In genomic region chr16:24443555-24443954, GRCm38 (mm10) we compare ENCODE assay signal across 12 mouse cellular contexts. TPM values are rescaled to one million over a fixed set of nuclear protein-coding genes. Genes with fewer than 3 reads are reported as not detected.
DNase-seq lines count a peak whose midpoint lies in the region; ATAC-seq and TF ChIP-seq lines count a peak whose summit lies in the region.
"Had no signal": no experiment of that assay in that cellular context is flagged by ENCODE, and none has a peak within 500 bp of the region (broad histone marks: within the 10 kb centered on the region; RNA-seq: fewer than 3 reads in every experiment).

No protein-coding gene starts in this region.

- no peak overlapping the region for H3K4me3 ChIP-seq in heart, embryonic 15.5 days
- no peak overlapping the region for H3K4me3 ChIP-seq in heart, embryonic 12.5 days
- no peak overlapping the region for H3K4me3 ChIP-seq in lung, embryonic 14.5 days (ENCODE audit: low read depth, low read length)
- H3K4me3 ChIP-seq in embryonic fibroblast, embryonic 13.5 days (ENCODE audit: insufficient read depth, low read length), result no peak overlapping the region
- no peak overlapping the region for H3K4me3 ChIP-seq in stomach, embryonic 14.5 days (ENCODE audit: low read depth, low read length)

- no peak for TF ChIP-seq CTCF in lung, embryonic 14.5 days (IDR thresholded peaks at IDR 0.05; ENCODE audit: low read depth)
- TF ChIP-seq CTCF in embryonic fibroblast, embryonic 13.5 days (IDR thresholded peaks at IDR 0.05; ENCODE audit: borderline replicate concordance, insufficient read depth, low read length), result no peak

- no peak overlapping the region for H3K4me2 ChIP-seq in heart, embryonic 15.5 days
- no peak overlapping the region for H3K4me2 ChIP-seq in heart, embryonic 12.5 days
- H3K4me2 ChIP-seq in lung, embryonic 14.5 days, result no peak overlapping the region
- no peak overlapping the region for H3K4me2 ChIP-seq in stomach, embryonic 14.5 days (replicated peaks; ENCODE audit: low read depth, low read length)
- H3K4me2 ChIP-seq: hindbrain, embryonic 14.5 days had no signal

- H3K36me3 ChIP-seq in heart, embryonic 15.5 days, result 0 out of 2 replicates have a peak, but pooled peaks cover 3% of the 10 kb centered on the region
- H3K36me3 ChIP-seq in heart, embryonic 12.5 days, result peaks cover 13% of the 10 kb centered on the region; the same call in 1 of the 2 replicates
- peaks cover 20% of the 10 kb centered on the region for H3K36me3 ChIP-seq in lung, embryonic 14.5 days (ENCODE audit: insufficient read depth)
- no peaks in the 10 kb centered on the region for H3K36me3 ChIP-seq in stomach, embryonic 14.5 days (ENCODE audit: control insufficient read depth, insufficient read depth, low read length)

- no peak for DNase-seq in lung, embryonic 14.5 days
- no peak for DNase-seq in lung, postnatal 14 days
- no peak for DNase-seq in urinary bladder, adult 2 months (ENCODE audit: low spot score)
- no peak for DNase-seq in adrenal gland, adult 2 months
- DNase-seq: right cerebral cortex, postnatal 4 days had no signal

- 40% methylated on average over 5 of the region's 5 CpGs for WGBS in heart, embryonic 15.5 days
- WGBS in heart, embryonic 12.5 days, result 49% methylated on average over 5 of the region's 5 CpGs
- 41% methylated on average over 5 of the region's 5 CpGs for WGBS in lung, embryonic 14.5 days
- WGBS in stomach, embryonic 14.5 days, result 46% methylated on average over 5 of the region's 5 CpGs

- no peak for ATAC-seq in heart, embryonic 15.5 days (replicated peaks; ENCODE audit: insufficient number of reproducible peaks, insufficient read depth, low FRiP score, low read depth)
- ATAC-seq in heart, embryonic 12.5 days (ENCODE audit: insufficient number of reproducible peaks, low FRiP score), result no peak
- no peak for ATAC-seq in lung, embryonic 14.5 days (ENCODE audit: insufficient read depth)
- no peak for ATAC-seq in stomach, embryonic 14.5 days (ENCODE audit: insufficient number of reproducible peaks, insufficient read depth, low FRiP score, low read depth)
- ATAC-seq: CD4-positive, CD25-positive, alpha-beta regulatory T cell, adult 4 months had no signal

- peak overlapping the region; percentile 44 for H3K27ac ChIP-seq in heart, embryonic 15.5 days
- H3K27ac ChIP-seq in heart, embryonic 12.5 days (ENCODE audit: poor library complexity, severe bottlenecking), result no peak overlapping the region
- H3K27ac ChIP-seq in lung, embryonic 14.5 days (ENCODE audit: low read depth), result peak overlapping the region; percentile 15; the same call in 1 of the 2 replicates
- peak overlapping the region; percentile 85 for H3K27ac ChIP-seq in embryonic fibroblast, embryonic 13.5 days (ENCODE audit: insufficient read depth, low read length)
- H3K27ac ChIP-seq in stomach, embryonic 14.5 days (ENCODE audit: low read length), result peak overlapping the region; percentile 74; the same call in 1 of the 2 replicates
- H3K27ac ChIP-seq: hindbrain, embryonic 14.5 days; liver, embryonic 14.5 days had no signal

- no peaks in the 10 kb centered on the region for H3K9me3 ChIP-seq in heart, embryonic 15.5 days (replicated peaks)
- no peaks in the 10 kb centered on the region for H3K9me3 ChIP-seq in heart, embryonic 12.5 days (replicated peaks)
- no peaks in the 10 kb centered on the region for H3K9me3 ChIP-seq in lung, embryonic 14.5 days (ENCODE audit: low read depth, low read length)
- no peaks in the 10 kb centered on the region for H3K9me3 ChIP-seq in stomach, embryonic 14.5 days (ENCODE audit: control insufficient read depth, low read depth, low read length)

- no peaks in the 10 kb centered on the region for H3K27me3 ChIP-seq in heart, embryonic 15.5 days
- no peaks in the 10 kb centered on the region for H3K27me3 ChIP-seq in heart, embryonic 12.5 days (replicated peaks)
- H3K27me3 ChIP-seq in lung, embryonic 14.5 days (ENCODE audit: insufficient read depth, low read length), result no peaks in the 10 kb centered on the region
- no peaks in the 10 kb centered on the region for H3K27me3 ChIP-seq in stomach, embryonic 14.5 days (ENCODE audit: control insufficient read depth, insufficient read depth, low read length)

- H3K4me1 ChIP-seq in heart, embryonic 15.5 days (replicated peaks), result peaks cover 53% of the 10 kb centered on the region
- H3K4me1 ChIP-seq in heart, embryonic 12.5 days (replicated peaks), result peaks cover 67% of the 10 kb centered on the region
- peaks cover 22% of the 10 kb centered on the region for H3K4me1 ChIP-seq in lung, embryonic 14.5 days (ENCODE audit: insufficient read depth)
- H3K4me1 ChIP-seq in embryonic fibroblast, embryonic 13.5 days (ENCODE audit: control insufficient read depth, insufficient read depth, low read length), result peaks cover 54% of the 10 kb centered on the region
- peaks cover 37% of the 10 kb centered on the region for H3K4me1 ChIP-seq in stomach, embryonic 14.5 days (ENCODE audit: control insufficient read depth, insufficient read depth, low read length)

- H3K9ac ChIP-seq in heart, embryonic 15.5 days, result no peak overlapping the region
- no peak overlapping the region for H3K9ac ChIP-seq in heart, embryonic 12.5 days
- H3K9ac ChIP-seq in lung, embryonic 14.5 days, result no peak overlapping the region
- H3K9ac ChIP-seq in stomach, embryonic 14.5 days (replicated peaks; ENCODE audit: low read depth, low read length), result no peak overlapping the region
- H3K9ac ChIP-seq: hindbrain, embryonic 14.5 days; liver, embryonic 14.5 days had no signal

- TF ChIP-seq POLR2A in embryonic fibroblast, embryonic 13.5 days (IDR thresholded peaks at IDR 0.05; ENCODE audit: low read depth, low read length), result no peak

RNA-seq across cellular contexts. Expression of gene Lpp, which starts 50.2 kb away (rescaled TPM):
- polyA plus RNA-seq in heart, embryonic 15.5 days (2015; fragmentation: Nextera tagmentation; extraction: Ambion mirVana), result 42.6 and 49.5 TPM in 2 replicates
- polyA plus RNA-seq in heart, embryonic 12.5 days (2016; fragmentation: Nextera tagmentation; extraction: Ambion mirVana), result 50.0 and 58.0 TPM in 2 replicates
- 72.4 and 79.9 TPM in 2 replicates for polyA plus RNA-seq in lung, embryonic 14.5 days (2014; fragmentation: Nextera tagmentation; extraction: Ambion mirVana)
- 256 and 360 TPM in 2 replicates for polyA plus RNA-seq in embryonic fibroblast, embryonic 13.5 days (2011; ENCODE audit: insufficient read length, low read depth, missing spikeins)
- 105 and 107 TPM in 2 replicates for polyA plus RNA-seq in stomach, embryonic 14.5 days (2014; fragmentation: Nextera tagmentation; extraction: Ambion mirVana)
- 137 and 189 TPM in 2 replicates for polyA plus RNA-seq in urinary bladder, adult 2 months (2012; rRNA removed)
- 10 to 100 TPM; 35.1 to 94.8 TPM for total RNA-seq in adrenal gland, adult 2 months (2021)
- 15.0 and 32.3 TPM in 2 replicates for polyA plus RNA-seq in adrenal gland, adult 2 months (2012; rRNA removed)
